Mouse (Mus musculus) embryonic fibroblast, embryonic 13.5 days (primary cell): ENCODE data around the gene Sirt1. TPM values are rescaled to one million over a fixed set of nuclear protein-coding genes. Genes with fewer than 3 reads are reported as not detected.

ENCODE experiments used
- H3K27ac ChIP-seq: 2 replicates; pipeline ENCODE4 v1.5.1; 2012; ENCODE audit warnings: low read length, control low read depth, inconsistent platforms; ENCODE audit not compliant: insufficient read depth
- H3K4me1 ChIP-seq: 2 replicates; pipeline ENCODE4 v1.6.1; 2011; ENCODE audit warnings: low read length; ENCODE audit not compliant: control insufficient read depth, insufficient read depth
- H3K4me3 ChIP-seq: 2 replicates; pipeline ENCODE4 v1.5.1; 2011; ENCODE audit warnings: mild to moderate bottlenecking, control low read depth, low read length; ENCODE audit not compliant: insufficient read depth
- CTCF ChIP-seq: IDR thresholded peaks from 2 replicates; pipeline ENCODE4 v1.5.1; 2011; ENCODE audit warnings: mild to moderate bottlenecking, control low read depth, low read length, moderate library complexity, borderline replicate concordance; ENCODE audit not compliant: insufficient read depth
- POLR2A ChIP-seq: IDR thresholded peaks from 2 replicates; pipeline ENCODE4 v1.6.1; 2011; ENCODE audit warnings: low read depth, mild to moderate bottlenecking, control low read depth, low read length, moderate library complexity
- polyA plus RNA-seq: library from polyadenylated mRNA; stranded (reverse); fragments of >200 nt; gene quantifications from 2 replicates; pipeline ENCODE4 v1.2.4, GENCODE M21; 2011; ENCODE audit warnings: low read depth; ENCODE audit not compliant: missing spikeins, insufficient read length

Gene Sirt1
- polyA plus RNA-seq, 1 experiment = 14.4 TPM

DNA sequence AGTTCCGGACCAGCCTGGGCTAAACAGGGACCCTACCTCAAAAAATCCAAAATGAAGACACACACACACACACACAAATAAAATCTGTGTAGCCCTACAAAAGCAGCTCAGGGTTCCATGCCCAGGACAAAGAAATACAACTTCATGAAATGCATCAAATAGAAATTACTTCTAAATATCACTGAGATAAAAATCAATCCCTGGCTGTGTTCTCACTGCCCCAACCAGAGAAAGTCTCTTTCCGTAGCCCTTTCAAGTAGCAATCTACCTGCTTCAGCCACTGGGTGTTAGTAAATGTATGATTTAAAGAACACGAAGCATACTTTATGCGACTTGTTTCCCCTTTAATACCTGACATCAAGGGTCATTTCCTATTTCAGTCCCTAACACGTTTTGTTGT lies 44.2 kb downstream of the Sirt1 start:
- Histone ChIP-seq H3K4me1 (no peaks in the 10 kb centered on the region; the same call in 1 of the 2 replicates), H3K27ac (no peak overlapping the region), H3K4me3 (peak overlapping the region; percentile 40)
- TF ChIP-seq POLR2A (no peak), CTCF (no peak)

DNA sequence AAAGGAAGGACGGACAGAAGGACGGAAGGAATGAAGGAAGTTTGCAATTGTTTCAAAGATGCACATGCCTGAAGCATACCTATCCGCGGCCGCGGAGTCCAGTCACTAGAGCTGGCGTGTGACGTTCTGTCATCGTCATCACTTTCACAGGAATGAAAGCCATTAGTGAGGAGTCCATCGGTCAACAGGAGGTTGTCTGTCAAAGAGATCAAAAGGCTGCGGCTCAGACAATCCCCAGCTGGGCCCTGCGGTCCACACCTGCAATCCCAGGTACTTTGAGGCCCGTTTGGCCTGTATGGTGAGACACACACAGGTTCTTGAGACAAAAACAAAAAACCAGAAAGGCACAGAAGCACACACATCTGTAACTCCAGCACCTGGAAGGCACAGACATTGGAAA lies 44.6 kb downstream of the Sirt1 start:
- H3K4me3 ChIP-seq = peak overlapping the region; percentile 40
- no peak for TF ChIP-seq CTCF
- TF ChIP-seq POLR2A = no peak
- H3K4me1 ChIP-seq = no peaks in the 10 kb centered on the region; the same call in 1 of the 2 replicates
- no peak overlapping the region for H3K27ac ChIP-seq

DNA sequence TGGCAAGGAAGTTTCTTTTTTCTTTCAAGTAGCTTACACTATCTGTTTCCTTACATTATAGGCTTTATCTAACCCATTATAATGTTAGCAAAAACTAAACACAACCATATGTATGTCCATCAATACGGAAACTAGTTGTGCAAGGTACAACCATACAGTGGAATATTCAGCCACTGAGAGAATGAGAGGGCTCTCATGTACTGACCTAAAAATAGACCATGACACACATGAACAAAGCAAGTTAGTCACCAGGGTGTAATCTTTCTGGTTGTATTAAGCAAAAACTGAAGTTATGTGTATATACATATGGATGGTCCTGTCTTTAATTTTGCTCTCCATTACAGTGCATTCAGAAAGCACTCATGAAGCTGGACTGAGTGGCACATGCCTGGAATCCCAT lies 54.4 kb downstream of the Sirt1 start:
- Histone ChIP-seq H3K4me1 (peaks cover 3% of the 10 kb centered on the region), H3K4me3 (no peak overlapping the region), H3K27ac (peak overlapping the region; percentile 47; the same call in 1 of the 2 replicates)
- no peak for TF ChIP-seq CTCF
- TF ChIP-seq POLR2A = no peak

DNA sequence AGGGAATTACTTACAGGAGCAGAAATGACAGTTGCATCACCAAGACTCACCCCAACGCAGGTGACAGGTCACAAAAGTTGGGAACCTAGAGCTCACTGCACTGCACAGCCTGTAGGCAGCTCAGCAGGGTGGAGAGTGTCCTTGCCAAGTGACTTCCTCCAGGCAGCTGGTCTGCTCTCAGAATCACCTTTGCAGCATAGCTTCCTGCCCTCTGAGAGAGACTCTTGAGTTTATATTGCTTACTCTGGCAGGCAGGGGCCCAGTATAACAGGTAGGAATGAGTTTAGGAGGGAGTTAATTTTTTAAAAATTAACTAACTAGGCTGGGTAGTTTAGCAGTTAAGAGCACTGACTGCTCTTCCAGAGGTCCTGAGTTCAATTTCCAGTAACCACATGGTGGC lies 67.8 kb downstream of the Sirt1 start:
- TF ChIP-seq CTCF = no peak
- no peak for TF ChIP-seq POLR2A
- no peak overlapping the region for H3K27ac ChIP-seq
- H3K4me1 ChIP-seq = no peaks in the 10 kb centered on the region
- no peak overlapping the region for H3K4me3 ChIP-seq

DNA sequence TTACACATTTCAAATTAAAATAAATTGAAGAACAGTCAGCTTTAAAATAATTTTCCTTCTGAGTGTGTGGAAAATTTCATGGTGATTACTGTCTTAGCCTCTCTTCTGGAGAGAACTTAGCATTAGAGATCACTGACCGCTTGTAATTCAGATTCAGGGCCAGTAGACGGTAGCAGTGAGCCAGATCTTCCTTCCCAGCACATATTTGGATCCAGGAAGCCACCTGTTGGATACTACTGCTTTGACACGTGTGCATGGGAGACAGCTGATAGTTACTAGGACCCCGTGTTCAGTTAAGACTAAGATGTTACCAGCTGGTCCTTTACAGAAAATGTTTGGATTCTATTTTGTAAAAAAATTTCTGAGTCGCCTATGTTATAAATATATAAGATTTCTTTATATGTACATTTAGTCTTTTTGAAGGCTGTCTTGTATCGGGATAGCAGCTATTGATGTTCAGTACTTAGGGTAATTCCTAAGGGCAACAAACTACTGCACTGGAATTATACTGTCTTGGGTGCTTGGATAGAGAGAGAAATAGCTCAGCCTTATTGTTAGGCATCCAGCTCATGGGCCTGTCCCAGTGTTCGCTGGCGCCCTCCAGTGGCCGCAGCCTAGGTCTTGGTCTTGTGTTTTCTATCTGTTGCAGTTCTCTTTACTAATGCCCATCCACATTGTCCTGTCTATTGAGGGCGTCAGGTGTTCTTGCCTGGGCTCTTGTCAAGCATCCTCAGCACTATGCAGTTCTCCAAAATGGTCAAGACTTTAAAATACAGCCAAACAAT lies 72.7 kb downstream of the Sirt1 start:
- Histone ChIP-seq H3K4me1 (no peaks in the 10 kb centered on the region), H3K4me3 (no peak overlapping the region), H3K27ac (no peak overlapping the region)
- peak; percentile 76 for TF ChIP-seq CTCF
- no peak for TF ChIP-seq POLR2A

DNA sequence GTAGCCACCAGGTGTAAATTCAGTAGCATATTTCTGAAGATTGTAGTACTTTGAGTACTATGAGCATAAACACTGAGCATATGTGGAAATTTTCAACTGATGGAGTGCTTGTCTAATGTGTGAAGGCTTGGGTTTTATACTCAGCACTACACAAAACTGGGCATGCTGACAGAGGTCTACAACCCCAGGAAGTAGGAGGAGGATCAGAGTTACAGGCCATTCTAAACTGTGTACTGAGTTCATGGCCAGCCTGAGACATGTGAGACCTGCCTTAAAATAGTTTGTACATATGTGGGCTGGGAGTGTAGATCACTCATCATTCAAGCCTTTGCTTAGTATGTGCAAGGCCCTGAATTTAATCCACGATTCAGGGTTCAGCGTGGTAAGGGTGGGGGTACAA lies 79.1 kb downstream of the Sirt1 start:
- TF ChIP-seq POLR2A = no peak
- no peak for TF ChIP-seq CTCF
- Histone ChIP-seq H3K27ac (no peak overlapping the region), H3K4me1 (no peaks in the 10 kb centered on the region), H3K4me3 (no peak overlapping the region)

DNA sequence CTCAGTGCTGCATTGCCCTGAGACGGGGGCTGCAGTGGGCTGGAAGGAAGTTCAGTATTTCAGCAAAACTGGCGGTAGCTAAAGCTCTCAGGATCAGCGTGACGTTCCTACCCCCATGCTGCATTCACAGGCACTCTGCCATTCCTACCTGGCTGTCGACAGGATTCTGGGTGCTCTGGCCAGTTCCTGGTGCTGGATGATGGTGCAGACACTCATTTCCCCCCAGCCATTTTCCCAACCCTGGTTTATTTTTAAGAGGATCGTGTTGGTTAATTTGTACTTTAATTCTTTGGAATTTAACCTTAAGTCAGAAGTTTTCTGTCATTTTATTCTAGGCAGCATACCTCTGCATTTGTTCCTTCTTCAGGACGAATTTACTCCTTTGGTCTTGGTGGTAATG lies 98.7 kb downstream of the Sirt1 start:
- TF ChIP-seq CTCF = no peak
- no peak overlapping the region for H3K4me3 ChIP-seq
- no peaks in the 10 kb centered on the region for H3K4me1 ChIP-seq
- H3K27ac ChIP-seq = no peak overlapping the region

DNA sequence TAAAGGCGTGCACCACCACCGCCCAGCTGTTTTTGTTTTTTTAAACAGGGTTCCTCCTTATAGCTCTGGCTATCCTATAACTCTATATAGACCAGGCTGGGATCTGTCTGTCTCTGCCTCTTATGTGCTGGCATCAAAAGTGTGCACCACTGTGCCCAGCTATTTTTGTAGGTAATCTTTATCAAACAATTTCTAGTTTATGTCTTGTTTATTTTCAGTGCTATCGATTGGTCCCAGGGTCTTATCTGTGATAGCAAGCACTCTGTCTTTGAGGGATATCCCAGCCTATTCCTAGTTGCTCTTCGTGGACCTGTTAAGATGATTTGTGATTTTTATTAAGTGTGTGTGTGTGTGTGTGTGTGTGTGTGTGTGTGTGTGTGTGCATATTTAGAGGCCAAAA lies 99.1 kb downstream of the Sirt1 start:
- no peak overlapping the region for H3K27ac ChIP-seq
- no peak for TF ChIP-seq CTCF
- no peak for TF ChIP-seq POLR2A
- no peak overlapping the region for H3K4me3 ChIP-seq
- no peaks in the 10 kb centered on the region for H3K4me1 ChIP-seq

DNA sequence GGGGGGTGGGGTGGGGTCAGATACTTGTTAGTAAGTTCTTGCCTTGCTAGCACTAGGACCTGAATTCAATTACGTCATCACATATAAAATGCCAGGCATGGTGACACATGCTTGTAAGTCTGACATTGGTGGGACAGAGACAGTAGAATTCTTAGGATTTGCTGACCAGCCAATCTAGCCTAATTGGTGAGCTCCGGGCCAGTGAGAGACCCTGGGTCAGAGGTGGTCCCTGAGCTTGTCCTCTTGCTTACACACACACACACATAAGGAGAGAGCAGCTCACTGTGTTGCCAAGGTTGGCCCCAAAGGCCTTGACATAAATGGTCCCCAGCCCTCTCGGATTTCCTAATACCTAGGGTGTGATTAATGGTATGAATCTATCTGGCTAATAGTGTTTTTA lies 101.7 kb downstream of the Sirt1 start:
- no peak overlapping the region for H3K4me3 ChIP-seq
- no peaks in the 10 kb centered on the region for H3K4me1 ChIP-seq
- H3K27ac ChIP-seq = no peak overlapping the region
- TF ChIP-seq CTCF (no peak), POLR2A (no peak)

DNA sequence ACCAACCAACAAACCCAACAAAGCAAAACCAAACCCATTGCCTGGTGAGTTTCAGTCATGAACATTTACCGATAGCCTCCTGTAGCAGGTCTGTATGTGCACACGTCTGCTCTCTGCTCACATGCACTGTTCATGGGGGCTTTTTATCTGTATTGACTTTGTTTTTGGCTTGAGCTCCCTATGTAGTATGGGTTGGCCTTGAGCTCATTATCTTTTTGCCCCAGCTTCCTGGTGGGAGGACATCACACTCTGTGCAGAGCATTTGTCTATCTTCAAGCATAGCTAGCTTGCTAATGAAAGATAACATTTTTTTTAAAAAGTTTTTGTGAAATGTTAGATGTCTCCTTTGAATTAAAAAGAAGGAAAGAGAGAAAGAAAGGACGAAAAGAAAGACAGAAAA lies 104.5 kb downstream of the Sirt1 start:
- Histone ChIP-seq H3K4me1 (no peaks in the 10 kb centered on the region), H3K4me3 (no peak overlapping the region), H3K27ac (no peak overlapping the region)
- TF ChIP-seq CTCF (no peak), POLR2A (no peak)
